Mouse (Mus musculus): ENCODE results near the gene Gm36028.

DNA sequence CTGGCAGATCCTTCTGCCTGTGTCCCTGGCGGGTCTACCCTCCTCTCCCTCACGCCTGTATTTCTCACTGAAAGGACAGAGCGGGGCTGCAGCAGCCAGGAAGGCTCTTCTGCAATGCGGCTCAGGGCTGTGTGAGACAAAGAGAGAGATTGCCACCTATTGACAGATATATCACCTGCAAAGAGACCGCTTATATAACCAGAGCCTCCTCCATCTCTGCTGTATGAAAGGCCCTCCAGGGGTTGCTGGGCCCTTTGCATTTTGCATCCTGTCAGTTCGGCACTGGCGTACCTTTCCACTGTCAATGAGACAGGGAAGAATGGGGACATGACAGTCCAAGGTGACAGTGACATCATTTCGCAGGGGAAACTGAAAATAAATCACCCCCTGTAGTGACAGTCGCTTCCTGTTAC, 48.5 kb downstream of the Gm36028 start:
- no peak for TF ChIP-seq CTCF (IDR thresholded peaks at IDR 0.05; ENCODE audit: control insufficient read depth, insufficient read depth, low read length)
- no peak for TF ChIP-seq POLR2A (IDR thresholded peaks at IDR 0.05; ENCODE audit: borderline replicate concordance, control insufficient read depth, low read depth, low read length)
